Mouse (Mus musculus) kidney, postnatal 10 days (tissue): Measurements from ENCODE around the gene Papln.

Source experiments
- DNase-seq: peaks from one replicate; pipeline ENCODE4 v3.0.0; 2021; ENCODE audit warnings: mixed read lengths

The Papln gene

GRCm38 (mm10) chr12:83841409-83842190, 78.2 kb downstream of the Papln start:
- DNase-seq = no peak
